Mouse (Mus musculus) monocyte, adult 5-6 weeks (primary cell): ENCODE data around the gene Prkca. TPM values are rescaled to one million over a fixed set of nuclear protein-coding genes. Genes with fewer than 3 reads are reported as not detected.

Experiments
- ATAC-seq: fragments of 153-309, 156-312 bp; replicated peaks from 2 replicates; pipeline ENCODE4 v1.8.0; 2017; ENCODE audit warnings: mild to moderate bottlenecking; ENCODE audit not compliant: low TSS enrichment, insufficient number of reproducible peaks, severe bottlenecking, poor library complexity, low FRiP score
- total RNA-seq: library from RNA; stranded (forward); fragments of 200-1000, 200-491, 200-594 nt; gene quantifications from 3 replicates; pipeline ENCODE4 v1.2.3, GENCODE M21; 2017

The Prkca gene
- total RNA-seq, 1 experiment from 2014 or later: 10.1 TPM

GRCm38 (mm10) chr11:108023188-108023587 lies 320.5 kb downstream of the Prkca start:
- no peak for ATAC-seq

- ATAC-seq: no peak
Observed at GRCm38 (mm10) chr11:108020889-108021288, 322.8 kb downstream of the Prkca start.

GRCm38 (mm10) chr11:108015284-108015683 lies 328.4 kb downstream of the Prkca start:
- no peak for ATAC-seq

- ATAC-seq: no peak
Observed at GRCm38 (mm10) chr11:108013390-108013789, 330.3 kb downstream of the Prkca start.

- ATAC-seq: no peak
Observed at GRCm38 (mm10) chr11:108010465-108010864, 333.3 kb downstream of the Prkca start.

- no peak for ATAC-seq
Observed at GRCm38 (mm10) chr11:107998891-107999290, 344.8 kb downstream of the Prkca start.

- ATAC-seq: no peak
Observed at GRCm38 (mm10) chr11:107996896-107997670, 346.6 kb downstream of the Prkca start.

GRCm38 (mm10) chr11:107994487-107994886 lies 349.2 kb downstream of the Prkca start:
- no peak for ATAC-seq

GRCm38 (mm10) chr11:107993792-107994191 lies 349.9 kb downstream of the Prkca start:
- ATAC-seq: no peak

GRCm38 (mm10) chr11:107992500-107992899 lies 351.2 kb downstream of the Prkca start:
- ATAC-seq: no peak

GRCm38 (mm10) chr11:107991990-107992389 lies 351.7 kb downstream of the Prkca start:
- ATAC-seq: no peak

GRCm38 (mm10) chr11:107989241-107989640 lies 354.5 kb downstream of the Prkca start:
- no peak for ATAC-seq

- no peak for ATAC-seq
Observed at GRCm38 (mm10) chr11:107985941-107986340, 357.8 kb downstream of the Prkca start.

GRCm38 (mm10) chr11:107983883-107984282 lies 359.8 kb downstream of the Prkca start:
- no peak for ATAC-seq

- no peak for ATAC-seq
Observed at GRCm38 (mm10) chr11:107983224-107983623, 360.5 kb downstream of the Prkca start.

GRCm38 (mm10) chr11:107982225-107982896 lies 361.4 kb downstream of the Prkca start:
- ATAC-seq: no peak

- ATAC-seq: no peak
Observed at GRCm38 (mm10) chr11:107979497-107980174, 364.1 kb downstream of the Prkca start.

- no peak for ATAC-seq
Observed at GRCm38 (mm10) chr11:107969943-107970342, 373.8 kb downstream of the Prkca start.

GRCm38 (mm10) chr11:107968147-107968546 lies 375.6 kb downstream of the Prkca start:
- no peak for ATAC-seq

GRCm38 (mm10) chr11:107966229-107966628 lies 377.5 kb downstream of the Prkca start:
- ATAC-seq: no peak
